Mouse (Mus musculus): ENCODE results near the gene Gcnt4.

DNA sequence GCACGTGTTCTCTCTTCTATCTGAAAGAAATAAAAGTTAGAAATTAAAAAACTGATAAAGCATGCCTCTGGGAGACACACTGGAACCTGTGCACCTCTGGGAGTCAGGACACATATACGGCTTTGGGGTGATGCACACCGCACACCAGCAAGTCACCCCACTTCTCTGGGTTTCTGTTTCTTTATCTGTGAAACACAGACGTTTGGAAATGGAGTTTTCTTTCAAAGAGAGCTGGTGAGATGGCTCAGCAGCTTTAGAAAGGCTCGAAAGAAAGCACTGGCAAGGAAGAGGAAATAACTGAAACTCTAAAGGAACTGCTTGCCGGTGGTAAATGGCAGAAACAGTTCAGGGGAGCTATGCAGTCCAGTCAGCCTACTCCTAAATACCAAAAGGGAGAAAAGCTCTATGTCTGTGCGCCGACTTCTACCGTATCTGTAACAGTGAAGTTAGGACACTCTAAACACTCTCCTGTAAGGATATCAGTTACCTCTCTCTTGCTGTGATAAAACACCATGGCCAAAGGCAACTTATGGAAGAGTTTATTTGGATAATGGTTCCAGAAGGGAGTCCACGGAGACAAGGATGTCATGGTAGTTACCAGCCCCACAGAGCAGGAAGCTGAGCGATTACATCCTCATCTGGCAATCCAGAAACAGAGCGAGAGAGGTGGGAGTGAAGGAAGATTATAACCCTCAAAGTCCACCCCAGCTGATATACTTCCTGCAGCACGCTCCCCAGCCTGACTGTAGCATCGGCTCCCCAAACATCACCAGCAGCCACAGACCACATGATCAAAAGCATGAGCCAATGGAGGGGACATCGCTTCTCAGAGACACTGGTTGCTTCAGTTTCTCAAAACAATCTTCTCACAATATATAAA, 42.0 kb downstream of the Gcnt4 start:
- no peak for TF ChIP-seq POLR2A (IDR thresholded peaks at IDR 0.05; ENCODE audit: low read depth, low read length)
- no peak for TF ChIP-seq CTCF (IDR thresholded peaks at IDR 0.05; ENCODE audit: borderline replicate concordance, insufficient read depth, low read length)
